Mouse (Mus musculus) naive thymus-derived CD4-positive, alpha-beta T cell, adult 2 months (primary cell): ENCODE data around the gene Mesp1.

Experiments used
- DNase-seq: peaks from one replicate; pipeline ENCODE4 v3.0.0-alpha.2; 2011; ENCODE audit warnings: low read depth

The Mesp1 gene

GRCm38 (mm10) chr7:79793688-79794087, at the start of gene Mesp1:
TSS of gene Mesp1 (minus strand) at chr7:79793788.
- DNase-seq, result no peak

GRCm38 (mm10) chr7:79842163-79842562, 48.6 kb upstream of the Mesp1 start:
- DNase-seq, result no peak

DNA sequence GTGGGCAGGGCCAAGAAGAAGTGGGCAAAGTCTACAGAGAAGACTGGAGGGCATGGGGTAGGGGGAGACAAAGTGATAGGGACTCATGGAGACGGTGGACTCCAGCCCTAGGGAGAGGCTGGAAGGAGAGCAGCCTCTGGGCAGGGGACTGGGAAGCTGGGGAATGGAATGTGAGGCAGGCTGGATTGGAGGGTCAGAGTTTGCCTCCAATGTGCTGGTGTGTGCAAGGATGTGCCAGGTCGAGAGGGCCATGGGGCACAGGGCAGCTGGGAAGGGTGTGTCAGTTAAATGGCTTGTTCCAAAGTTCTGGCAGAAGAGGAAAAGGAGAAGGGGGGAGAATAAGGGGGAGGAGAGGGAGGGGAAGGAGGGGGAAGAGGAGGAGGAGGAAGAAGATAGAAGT, 43.7 kb upstream of the Mesp1 start:
- DNase-seq, result no peak

- DNase-seq, result no peak
Measured at GRCm38 (mm10) chr7:79835196-79835595, 41.6 kb upstream of the Mesp1 start.

- no peak for DNase-seq
Measured at GRCm38 (mm10) chr7:79832980-79833379, 39.4 kb upstream of the Mesp1 start.

DNA sequence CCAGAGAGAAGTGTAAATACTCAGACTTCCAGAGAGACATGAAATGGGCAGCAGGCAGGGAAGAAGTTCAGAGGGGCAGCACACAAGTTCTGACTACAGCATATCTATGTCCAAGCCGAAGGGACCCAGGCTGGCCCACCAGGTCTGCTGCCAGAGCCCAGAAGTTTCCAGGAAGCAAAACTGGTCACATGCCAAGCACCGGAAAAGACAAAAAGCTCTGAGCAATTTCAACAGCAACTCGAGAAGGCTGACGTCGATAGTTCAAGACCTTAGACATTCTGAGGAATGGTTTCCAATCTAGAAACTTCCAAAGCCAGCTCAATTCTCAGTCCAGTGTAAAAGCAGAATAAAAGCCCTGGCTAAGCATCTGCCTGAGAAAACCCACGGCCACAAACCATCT, 38.0 kb upstream of the Mesp1 start:
- DNase-seq, result no peak

GRCm38 (mm10) chr7:79831145-79831544, 37.6 kb upstream of the Mesp1 start:
- no peak for DNase-seq

GRCm38 (mm10) chr7:79828341-79828740, 34.8 kb upstream of the Mesp1 start:
- DNase-seq, result no peak

- no peak for DNase-seq
Measured at GRCm38 (mm10) chr7:79822092-79822695, 28.6 kb upstream of the Mesp1 start.

DNA sequence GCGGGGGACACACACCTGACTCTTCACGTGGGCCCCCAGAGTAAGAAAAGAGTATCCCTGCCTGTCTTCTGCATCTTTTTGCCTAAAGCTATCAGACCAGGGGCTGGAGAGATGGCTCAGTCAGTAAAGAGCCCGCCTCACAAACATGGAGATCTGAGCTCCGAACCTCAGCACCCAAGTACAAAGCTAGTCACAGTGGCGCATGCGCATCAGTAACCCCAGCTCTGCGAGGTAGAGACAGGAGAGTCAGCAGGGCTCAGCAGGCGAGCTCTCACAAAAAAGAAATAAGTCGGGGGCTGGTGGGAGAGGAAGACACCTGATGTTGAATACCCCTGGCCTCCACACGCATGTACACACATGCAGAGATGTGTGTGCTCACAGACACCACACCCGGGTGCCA, 26.4 kb upstream of the Mesp1 start:
- no peak for DNase-seq

DNA sequence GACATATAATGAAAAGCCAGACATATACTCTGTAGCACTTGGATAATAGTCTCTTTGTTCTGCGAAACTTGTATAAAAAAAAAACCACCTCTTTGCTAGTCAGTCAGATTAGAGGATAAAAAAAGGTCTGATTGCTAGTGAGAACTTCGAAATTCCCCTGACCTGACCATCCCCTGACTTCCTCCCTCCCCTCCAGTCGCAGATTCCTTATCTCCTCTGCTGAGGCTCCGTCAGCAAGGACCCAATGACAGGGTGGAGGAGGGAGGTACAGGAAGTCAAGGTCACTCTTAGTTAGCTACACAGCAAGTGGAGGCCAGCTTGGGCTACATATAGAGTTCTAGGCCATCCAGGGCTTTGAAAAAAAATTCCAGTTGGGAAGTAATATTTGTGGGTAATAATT, 25.9 kb upstream of the Mesp1 start:
- no peak for DNase-seq

DNA sequence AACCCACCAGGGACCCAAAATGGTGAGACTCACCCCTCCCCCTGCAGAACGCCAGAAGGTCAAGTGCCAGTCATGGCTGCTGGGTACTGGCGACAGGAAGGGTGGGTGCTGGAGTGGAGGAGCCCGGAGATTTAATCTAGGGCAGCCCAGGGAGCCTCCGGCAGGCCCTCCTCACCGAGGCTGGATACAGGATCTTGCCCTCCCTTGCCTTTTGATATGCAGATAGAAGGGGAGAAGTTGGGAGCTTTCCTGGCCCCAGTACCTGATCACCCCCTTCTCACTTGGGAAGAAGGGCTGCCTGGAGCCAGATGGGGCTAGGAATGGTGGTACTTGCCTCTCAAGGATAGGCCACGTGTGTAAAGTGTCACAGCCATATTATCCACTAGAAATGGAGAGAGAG, 24.7 kb upstream of the Mesp1 start:
- DNase-seq, result no peak

- no peak for DNase-seq
Measured at GRCm38 (mm10) chr7:79813409-79813808, 19.8 kb upstream of the Mesp1 start.

GRCm38 (mm10) chr7:79810611-79811506, 17.3 kb upstream of the Mesp1 start, which contains the start of gene Mesp2:
TSS of gene Mesp2 (plus strand) at chr7:79810727.
- DNase-seq, result peak; percentile 84

DNA sequence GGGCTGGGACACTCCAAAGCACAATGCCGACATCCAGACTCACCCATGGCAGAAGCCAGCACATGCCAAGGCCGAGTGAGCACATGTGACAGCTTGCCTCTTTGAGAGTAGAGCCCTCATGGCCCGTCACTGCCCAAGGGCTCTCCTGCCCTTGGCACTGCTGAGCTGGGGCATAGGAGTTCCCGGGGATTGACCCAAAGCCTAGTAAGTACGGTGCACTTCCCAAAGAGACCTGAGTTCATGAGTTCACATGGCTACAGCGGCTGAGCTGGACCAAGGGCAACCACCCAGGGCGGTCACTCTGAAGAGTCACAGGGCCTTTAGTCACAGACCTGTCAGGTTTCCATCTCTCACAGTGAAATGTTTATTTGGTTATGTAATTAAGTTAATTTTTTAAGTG, 15.0 kb upstream of the Mesp1 start:
- DNase-seq, result no peak

- no peak for DNase-seq
Measured at GRCm38 (mm10) chr7:79803887-79804286, 10.3 kb upstream of the Mesp1 start.

DNA sequence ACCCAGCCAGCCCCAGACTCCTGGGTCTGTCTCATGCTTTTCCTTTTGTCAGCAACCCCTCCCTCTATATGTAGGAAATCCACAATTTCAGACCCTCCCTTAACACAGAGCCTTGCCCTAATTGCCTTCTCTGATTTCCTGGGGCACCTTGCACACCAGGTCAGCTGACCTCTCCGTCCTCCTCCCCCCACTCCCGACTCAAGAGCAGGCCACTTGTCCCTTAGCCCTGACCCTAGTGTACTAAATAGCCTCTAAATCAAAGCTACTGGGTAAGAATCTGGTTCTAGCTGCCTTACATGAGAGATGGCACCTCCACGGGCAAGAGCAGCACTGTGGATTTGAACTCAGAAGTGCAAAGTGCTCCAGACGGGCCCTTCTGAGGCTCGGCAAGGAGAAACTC, 8.4 kb upstream of the Mesp1 start:
- DNase-seq, result no peak

- DNase-seq, result no peak
Measured at GRCm38 (mm10) chr7:79801391-79801790, 7.8 kb upstream of the Mesp1 start.

GRCm38 (mm10) chr7:79800336-79800735, 6.7 kb upstream of the Mesp1 start:
- DNase-seq, result no peak

GRCm38 (mm10) chr7:79799506-79799905, 5.9 kb upstream of the Mesp1 start:
- no peak for DNase-seq

GRCm38 (mm10) chr7:79799048-79799447, 5.5 kb upstream of the Mesp1 start:
- DNase-seq, result peak; percentile 72

- DNase-seq, result no peak
Measured at GRCm38 (mm10) chr7:79798606-79799005, 5.0 kb upstream of the Mesp1 start.

DNA sequence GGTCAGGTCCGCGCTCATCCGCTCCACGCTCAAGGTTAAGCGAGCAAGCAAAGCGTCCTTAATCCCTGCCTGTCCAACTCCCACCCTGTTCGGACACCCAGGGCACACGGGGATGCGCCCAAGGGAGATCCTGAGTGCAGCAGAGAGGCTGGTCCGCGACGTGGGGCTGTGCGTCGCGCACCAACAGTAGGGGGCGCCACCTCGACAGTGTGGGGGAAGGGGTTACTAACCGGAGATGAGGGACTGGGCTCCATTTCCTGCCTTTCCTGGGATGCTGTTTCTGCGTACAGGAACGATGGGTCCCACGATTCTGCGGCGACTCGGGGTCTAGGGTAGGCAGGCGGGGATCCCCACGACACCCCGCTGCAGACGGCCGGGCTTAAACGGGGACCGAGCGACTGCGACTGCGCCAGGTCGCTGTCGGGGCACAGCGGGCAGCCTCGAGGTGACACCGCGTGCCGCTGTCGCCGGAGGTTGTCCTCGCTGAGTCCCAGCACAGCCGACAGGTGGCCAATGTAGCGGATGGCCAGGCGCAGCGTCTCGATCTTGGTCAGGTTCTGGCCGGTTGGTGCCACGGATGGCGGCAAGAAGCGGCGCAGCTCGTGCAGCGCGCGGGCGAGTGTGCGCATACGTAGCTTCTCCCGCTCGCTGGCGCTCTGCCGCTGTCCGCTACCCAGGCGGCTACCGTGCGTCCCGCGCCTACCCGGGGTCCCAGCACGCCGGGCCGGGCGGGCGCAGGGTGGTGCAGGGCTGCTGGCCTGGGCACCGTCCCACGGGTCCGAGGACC, 760 bp downstream of the Mesp1 start:
- peak; percentile 34 for DNase-seq
